Mouse (Mus musculus) CH12.LX (cell line): ENCODE measurements at regions not wholly inside any gene's neighbourhood (a gene's known extent, or its start where the extent isn't known, plus 50 kb on each side); places are given as distances from the start of the nearest gene placed in this dataset.

Experiments
- CHD1 ChIP-seq: IDR thresholded peaks from 2 replicates; pipeline ENCODE4 v1.6.1; 2012; ENCODE audit warnings: low read depth, low read length, improper control_type of control experiment, inconsistent platforms
- CTCF ChIP-seq, 2 experiments: IDR thresholded peaks in 1 of 2; conservative IDR thresholded peaks in 1 of 2; 2 replicates each; pipeline ENCODE4 v1.5.1; 2011 to 2012; ENCODE audit warnings: low read depth in 2 of 2, low read length in 2 of 2, improper control_type of control experiment in 1 of 2, inconsistent platforms in 1 of 2, mild to moderate bottlenecking in 1 of 2, moderate library complexity in 1 of 2
- MAX ChIP-seq: IDR thresholded peaks from 2 replicates; pipeline ENCODE4 v1.6.1; 2011; ENCODE audit warnings: low read length, improper control_type of control experiment
- MAZ ChIP-seq: IDR thresholded peaks from 2 replicates; pipeline ENCODE4 v1.6.1; 2012; ENCODE audit warnings: low read depth, mild to moderate bottlenecking, inconsistent platforms, low read length, improper control_type of control experiment, moderate library complexity
- POLR2A ChIP-seq: IDR thresholded peaks from 2 replicates; pipeline ENCODE4 v1.6.1; 2011; ENCODE audit warnings: low read depth, mild to moderate bottlenecking, improper control_type of control experiment, low read length
- POLR2AphosphoS2 ChIP-seq: IDR thresholded peaks from 2 replicates; pipeline ENCODE4 v1.6.1; 2011; ENCODE audit warnings: low read depth, low read length, improper control_type of control experiment
- TCF12 ChIP-seq: IDR thresholded peaks from 2 replicates; pipeline ENCODE4 v1.6.1; 2014; ENCODE audit warnings: low read depth, mild to moderate bottlenecking, inconsistent platforms, low read length, improper control_type of control experiment

- TF ChIP-seq POLR2A (no peak), MAZ (no peak), CTCF (conservative IDR thresholded peaks at IDR 0.05 in 1 of 2, IDR thresholded peaks at IDR 0.05 in 1 of 2; ENCODE audit: low read depth in 2 of 2, low read length in 2 of 2) (no peak), POLR2AphosphoS2 (no peak), CHD1 (no peak), TCF12 (no peak), MAX (no peak)
Measured at GRCm38 (mm10) chr13:97487746-97488473, 247.0 kb downstream of the Enc1 start.
